Mouse (Mus musculus) spleen, adult 18-20 months (tissue): Measurements from ENCODE around the gene Atraid.

Experiments
- DNase-seq, 2 experiments: peaks; one replicate each; pipeline ENCODE4 v3.0.0; 2022; ENCODE audit warnings: mixed read lengths in 2 of 2

Gene Atraid

GRCm38 (mm10) chr5:31054261-31055215 lies 6.4 kb downstream of the Atraid start, which contains the start of gene Cad:
Gene Cad (plus strand): TSS chr5:31054780.
- DNase-seq = peak; percentile 89 to 97

GRCm38 (mm10) chr5:31055216-31056140 lies 7.4 kb downstream of the Atraid start:
- DNase-seq = no peak

- DNase-seq = no peak
Measured at GRCm38 (mm10) chr5:31069810-31070209, 21.7 kb downstream of the Atraid start.

- no peak for DNase-seq
Measured at GRCm38 (mm10) chr5:31071059-31071458, 22.9 kb downstream of the Atraid start.

- DNase-seq = no peak
Measured at GRCm38 (mm10) chr5:31071821-31072220, 23.7 kb downstream of the Atraid start.

GRCm38 (mm10) chr5:31073176-31073575 lies 25.1 kb downstream of the Atraid start:
- no peak for DNase-seq

GRCm38 (mm10) chr5:31076346-31076745 lies 28.2 kb downstream of the Atraid start:
- no peak for DNase-seq

- no peak for DNase-seq
Measured at GRCm38 (mm10) chr5:31080059-31080794, 32.1 kb downstream of the Atraid start.

GRCm38 (mm10) chr5:31080795-31081164 lies 32.7 kb downstream of the Atraid start:
- no peak for DNase-seq

- peak in 1 of 2 experiments; percentile 47 for DNase-seq
Measured at GRCm38 (mm10) chr5:31081386-31081785, 33.3 kb downstream of the Atraid start.

- DNase-seq = peak; percentile 49 to 75
Measured at GRCm38 (mm10) chr5:31082355-31082754, 34.2 kb downstream of the Atraid start.

GRCm38 (mm10) chr5:31082935-31083625 lies 35.0 kb downstream of the Atraid start:
- DNase-seq = no peak

GRCm38 (mm10) chr5:31083949-31084348 lies 35.8 kb downstream of the Atraid start:
- peak; percentile 32 to 35 for DNase-seq

GRCm38 (mm10) chr5:31086606-31087005 lies 38.5 kb downstream of the Atraid start:
- DNase-seq = no peak

- no peak for DNase-seq
Measured at GRCm38 (mm10) chr5:31087131-31087530, 39.0 kb downstream of the Atraid start.

- no peak for DNase-seq
Measured at GRCm38 (mm10) chr5:31092231-31092975, 44.3 kb downstream of the Atraid start.

GRCm38 (mm10) chr5:31093151-31094041 lies 45.3 kb downstream of the Atraid start:
- peak in 1 of 2 experiments; percentile 44 for DNase-seq

- no peak for DNase-seq
Measured at GRCm38 (mm10) chr5:31094100-31094798, 46.1 kb downstream of the Atraid start.
